Mouse (Mus musculus): Measurements from ENCODE around the gene Spert.

- TF ChIP-seq CTCF (IDR thresholded peaks at IDR 0.05; ENCODE audit: low read depth, low read length), result no peak
- no peak for TF ChIP-seq GATA1 (IDR thresholded peaks at IDR 0.05; ENCODE audit: borderline replicate concordance, low read length)
- no peak for TF ChIP-seq POLR2AphosphoS5 (IDR thresholded peaks at IDR 0.05; ENCODE audit: insufficient replicate concordance, low read depth, low read length)
- TF ChIP-seq TAL1 (conservative IDR thresholded peaks at IDR 0.05; ENCODE audit: low read depth, low read length), result no peak
- no peak for TF ChIP-seq GATA2 (IDR thresholded peaks at IDR 0.05; ENCODE audit: borderline replicate concordance, low read depth, low read length)
These were observed 26.6 kb downstream of the Spert start for GRCm38 (mm10) chr14:75566303-75566702.
